Mouse (Mus musculus) right cerebral cortex, postnatal 36 days (tissue): Measurements from ENCODE around the gene Gng7.

ENCODE experiments used
- DNase-seq, 2 experiments: peaks; one replicate each; pipeline ENCODE4 v3.0.0; 2022; ENCODE audit warnings: low spot score in 2 of 2, mixed read lengths in 1 of 2

The Gng7 gene

GRCm38 (mm10) chr10:80946684-80947437 lies 67.9 kb downstream of the Gng7 start:
- no peak for DNase-seq

GRCm38 (mm10) chr10:80944231-80944630 lies 70.5 kb downstream of the Gng7 start:
- DNase-seq = no peak

- DNase-seq = no peak
Observed at GRCm38 (mm10) chr10:80943701-80944100, 71.0 kb downstream of the Gng7 start.

GRCm38 (mm10) chr10:80942919-80943318 lies 71.8 kb downstream of the Gng7 start:
- no peak for DNase-seq

- no peak for DNase-seq
Observed at GRCm38 (mm10) chr10:80940988-80941347, 73.8 kb downstream of the Gng7 start.

GRCm38 (mm10) chr10:80940320-80940987 lies 74.3 kb downstream of the Gng7 start:
- no peak for DNase-seq

- peak; percentile 74 to 79 for DNase-seq
Observed at GRCm38 (mm10) chr10:80939671-80940070, 75.1 kb downstream of the Gng7 start.

GRCm38 (mm10) chr10:80938831-80939550 lies 75.8 kb downstream of the Gng7 start:
- DNase-seq = no peak

GRCm38 (mm10) chr10:80937646-80938045 lies 77.1 kb downstream of the Gng7 start:
- DNase-seq = no peak

GRCm38 (mm10) chr10:80936810-80937164 lies 78.0 kb downstream of the Gng7 start:
- no peak for DNase-seq

- no peak for DNase-seq
Observed at GRCm38 (mm10) chr10:80936135-80936809, 78.5 kb downstream of the Gng7 start.

GRCm38 (mm10) chr10:80935698-80936097 lies 79.0 kb downstream of the Gng7 start:
- DNase-seq = no peak

GRCm38 (mm10) chr10:80935241-80935640 lies 79.5 kb downstream of the Gng7 start:
- DNase-seq = no peak

GRCm38 (mm10) chr10:80934136-80934985 lies 80.4 kb downstream of the Gng7 start:
- no peak for DNase-seq

- no peak for DNase-seq
Observed at GRCm38 (mm10) chr10:80933421-80933979, 81.2 kb downstream of the Gng7 start.

GRCm38 (mm10) chr10:80932700-80933420 lies 81.9 kb downstream of the Gng7 start:
- no peak for DNase-seq

- DNase-seq = no peak
Observed at GRCm38 (mm10) chr10:80932206-80932605, 82.5 kb downstream of the Gng7 start.

- DNase-seq = no peak
Observed at GRCm38 (mm10) chr10:80931695-80932094, 83.0 kb downstream of the Gng7 start.

GRCm38 (mm10) chr10:80931153-80931671 lies 83.5 kb downstream of the Gng7 start:
- no peak for DNase-seq
